Mouse (Mus musculus) c-Kit-positive CD71-positive TER-119-positive erythroid progenitor cells, embryonic 14.5 days (primary cell): ENCODE results near the gene Tomm40.
A peak's percentile ranks its signal among the peaks of the same experiment; 100 is the strongest.

Experiments used
- DNase-seq: peaks from one replicate; pipeline ENCODE4 v3.0.0-alpha.2; 2013; ENCODE audit warnings: low spot score

Gene Tomm40

DNA sequence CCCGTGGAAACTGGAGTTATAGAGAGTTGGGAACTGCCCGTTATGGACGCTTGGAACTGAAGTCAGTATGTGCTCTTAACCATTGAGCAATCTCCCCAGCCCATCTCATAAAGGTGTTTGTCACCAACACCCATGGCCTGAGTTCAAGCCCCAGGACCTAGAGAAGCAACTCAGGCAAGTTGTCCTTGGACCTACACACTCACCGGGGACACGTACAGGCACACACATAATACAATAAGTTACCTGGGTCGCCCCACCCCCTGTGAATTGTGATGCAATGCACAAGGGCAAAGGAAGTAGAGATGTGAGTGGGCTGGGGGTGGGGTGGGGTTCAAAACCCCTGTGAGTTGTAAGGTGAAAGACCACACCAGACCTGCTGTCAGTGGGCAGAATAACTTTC is 28.7 kb downstream of the Tomm40 start:
- no peak for DNase-seq

DNA sequence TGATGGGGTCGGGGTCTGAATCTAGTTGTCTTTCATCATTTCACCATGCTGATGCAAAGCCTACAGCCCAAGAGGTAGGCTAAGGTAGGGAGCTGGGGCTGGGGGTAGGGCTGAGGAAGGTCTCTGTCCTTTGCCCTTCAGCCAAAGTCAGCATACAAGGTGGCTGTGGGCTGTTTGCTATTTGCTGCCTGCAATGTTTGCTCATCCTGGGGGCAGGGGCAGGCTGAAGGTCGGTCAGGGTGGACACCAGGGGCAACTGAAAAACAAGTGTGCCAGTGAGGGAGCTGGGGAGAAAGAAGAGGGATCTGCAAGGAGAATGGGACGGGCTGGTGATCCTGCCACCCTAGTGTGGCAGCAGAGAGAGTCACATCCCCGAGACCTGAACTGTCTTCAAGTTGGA is 29.9 kb downstream of the Tomm40 start:
- no peak for DNase-seq

DNA sequence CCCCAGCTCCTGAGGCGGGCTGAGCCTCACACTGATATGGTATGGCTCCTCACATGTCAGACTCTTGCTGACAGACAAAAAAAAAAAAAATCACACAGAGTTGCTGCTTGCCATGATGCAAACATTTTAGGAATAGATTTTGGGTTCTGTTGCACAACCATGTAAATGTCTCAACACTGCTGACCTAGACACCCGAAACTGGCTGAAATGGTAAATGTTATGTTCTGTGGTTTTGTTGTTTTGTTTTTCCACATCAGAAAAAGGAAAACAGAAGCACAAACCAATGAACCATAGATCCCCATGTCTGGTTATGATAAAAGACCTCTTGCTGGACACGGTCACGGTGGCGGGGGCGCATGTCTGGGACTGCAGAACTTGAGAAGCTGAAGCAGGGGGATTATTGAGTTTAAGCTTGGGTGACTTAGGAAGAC is 31.5 kb downstream of the Tomm40 start:
- DNase-seq = no peak

DNA sequence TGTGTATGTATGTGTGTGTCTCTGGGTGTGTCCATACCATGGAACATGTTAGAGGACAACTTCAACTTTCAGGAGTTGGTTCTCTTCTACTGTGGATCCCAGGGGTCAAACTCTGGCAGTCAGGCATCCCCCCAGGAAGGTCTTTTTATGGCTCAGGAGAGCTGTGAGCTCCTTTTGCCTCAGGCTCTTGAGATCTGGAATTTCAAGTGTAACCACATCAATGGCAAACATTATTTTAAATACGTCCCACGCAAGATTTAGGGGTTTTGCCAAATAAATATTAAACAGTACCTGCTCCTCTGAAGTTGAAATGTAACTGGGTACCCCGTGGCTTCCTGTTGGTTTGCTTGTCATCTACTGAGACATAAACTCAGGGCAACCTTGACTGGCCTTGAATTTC is 32.3 kb downstream of the Tomm40 start:
- no peak for DNase-seq

DNA sequence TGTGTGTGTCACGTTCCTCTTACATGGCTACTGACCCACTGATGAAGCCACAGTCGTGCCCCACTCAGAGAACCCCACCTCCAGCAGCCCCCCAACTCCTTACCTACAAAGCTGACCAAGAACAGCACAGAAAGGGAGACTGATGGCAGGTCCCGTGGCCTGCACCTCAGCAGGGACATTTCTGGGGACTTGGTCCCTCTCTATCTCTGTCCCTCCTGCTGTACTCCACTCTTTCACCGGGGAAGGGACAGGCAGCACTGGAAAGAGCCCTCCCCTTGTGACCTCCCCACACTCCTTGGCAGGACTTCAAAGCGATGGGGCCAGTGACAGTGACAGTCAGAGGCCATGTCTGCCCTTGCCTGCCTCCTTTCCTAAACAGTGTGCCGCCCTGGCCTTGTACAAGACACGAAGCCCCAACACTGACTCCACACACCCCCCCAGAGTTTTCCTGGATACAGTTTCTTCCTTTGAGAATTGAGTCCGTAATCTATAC is 34.0 kb downstream of the Tomm40 start, which contains the start of the genes Gm44805 and Apoc4:
Gene Gm44805, minus strand, starts transcription at position 222 of the 493 bp plus-strand sequence.
Gene Apoc4, minus strand, starts transcription at position 278 of the 493 bp plus-strand sequence.
- no peak for DNase-seq

DNA sequence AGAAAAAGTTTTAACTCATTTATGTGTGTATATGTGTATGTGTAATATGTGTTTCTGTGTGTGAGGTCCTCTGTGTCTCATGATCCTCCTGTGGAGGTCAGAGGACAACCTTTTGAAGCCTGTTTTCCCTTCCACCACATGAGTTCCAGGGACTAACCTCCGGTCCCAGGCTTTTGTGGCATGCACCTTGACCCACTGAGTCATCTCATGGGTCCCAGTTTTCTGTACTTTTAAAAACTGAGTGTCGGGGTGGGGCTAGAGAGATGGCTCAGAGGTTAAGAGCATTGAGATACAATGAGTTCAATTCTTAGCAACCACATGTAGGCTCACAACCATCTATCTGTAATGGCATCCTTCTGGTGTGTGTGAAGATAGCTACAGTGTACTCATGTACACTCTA is 34.5 kb downstream of the Tomm40 start:
- no peak for DNase-seq

DNA sequence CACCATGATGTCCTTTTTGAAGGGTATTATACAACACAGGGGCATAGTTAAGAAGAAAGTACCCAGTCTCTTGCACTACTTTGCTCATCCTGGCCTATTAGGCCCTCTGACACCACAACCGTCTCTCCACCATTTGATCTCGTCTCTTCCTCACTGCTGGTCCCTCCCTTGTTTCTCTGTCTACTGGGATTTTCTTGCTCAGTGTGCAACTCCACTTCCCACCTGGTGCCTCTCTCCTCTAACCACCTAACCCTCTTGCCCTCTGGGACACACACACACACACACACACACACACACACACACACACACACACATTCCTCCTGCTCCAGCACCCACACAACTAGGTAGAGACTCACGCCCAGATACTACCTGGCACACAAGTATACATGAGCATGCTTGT is 36.3 kb downstream of the Tomm40 start:
- no peak for DNase-seq

DNA sequence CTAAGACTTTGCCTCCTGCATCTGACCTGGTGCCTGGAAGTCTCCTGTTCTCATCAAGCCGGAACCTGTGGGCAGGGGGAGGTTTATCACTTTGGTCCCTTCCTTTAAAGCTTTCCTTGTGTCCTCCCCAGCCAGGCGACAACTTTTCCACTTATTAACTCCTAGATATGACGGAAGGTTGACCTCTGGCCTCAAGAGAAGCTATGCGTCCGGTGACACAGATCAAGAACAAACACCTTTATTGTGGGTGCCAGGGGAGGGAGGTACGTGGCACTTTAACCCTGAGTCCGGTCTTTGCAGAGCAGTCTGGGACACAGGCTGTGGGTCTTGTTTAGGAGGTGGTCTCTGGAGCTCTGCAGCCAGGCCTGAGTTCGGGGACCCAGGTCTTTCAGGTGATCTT is 37.4 kb downstream of the Tomm40 start, which contains the start of gene Apoc2:
Gene Apoc2, minus strand, starts transcription at position 70 of the 400 bp plus-strand sequence.
- no peak for DNase-seq

DNA sequence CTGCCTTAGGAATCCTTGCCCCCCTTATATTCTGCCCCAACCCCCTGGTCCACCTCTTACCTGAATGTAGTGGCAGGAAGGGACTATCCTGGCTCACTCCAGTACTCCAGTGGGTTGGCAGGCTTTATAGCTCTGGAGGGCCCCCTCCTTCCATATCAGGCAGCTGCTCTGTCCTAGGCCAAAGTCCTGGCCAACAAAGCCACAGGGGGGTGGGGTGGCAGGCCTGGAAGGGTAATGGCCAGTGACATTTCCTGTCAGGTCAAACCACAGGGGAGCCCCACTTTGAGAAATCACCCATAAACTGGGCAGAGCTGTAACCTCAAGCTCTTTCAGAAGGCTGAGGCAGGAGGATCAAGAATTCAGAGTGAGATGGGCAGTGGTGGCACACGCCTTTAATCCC is 38.6 kb downstream of the Tomm40 start:
- DNase-seq = no peak

DNA sequence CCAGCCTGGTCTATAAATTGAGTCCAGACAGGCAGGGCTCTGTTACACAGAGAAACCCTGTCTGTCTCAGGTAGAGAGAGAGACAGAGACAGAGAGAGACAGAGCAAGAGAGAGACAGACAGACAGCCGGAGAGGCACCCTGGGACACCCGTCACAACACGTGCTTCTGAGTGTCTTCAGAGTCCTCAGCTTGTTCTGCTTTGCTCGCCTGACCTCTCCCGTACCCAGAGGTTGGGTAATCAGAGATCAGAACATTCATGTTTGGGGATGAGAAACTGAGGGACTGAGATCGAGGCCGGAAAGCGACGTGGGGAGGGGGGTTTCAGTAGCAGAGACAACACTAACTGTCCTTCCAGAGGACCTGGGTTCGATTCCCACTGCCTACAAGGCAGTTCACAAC is 39.4 kb downstream of the Tomm40 start:
- DNase-seq = no peak

DNA sequence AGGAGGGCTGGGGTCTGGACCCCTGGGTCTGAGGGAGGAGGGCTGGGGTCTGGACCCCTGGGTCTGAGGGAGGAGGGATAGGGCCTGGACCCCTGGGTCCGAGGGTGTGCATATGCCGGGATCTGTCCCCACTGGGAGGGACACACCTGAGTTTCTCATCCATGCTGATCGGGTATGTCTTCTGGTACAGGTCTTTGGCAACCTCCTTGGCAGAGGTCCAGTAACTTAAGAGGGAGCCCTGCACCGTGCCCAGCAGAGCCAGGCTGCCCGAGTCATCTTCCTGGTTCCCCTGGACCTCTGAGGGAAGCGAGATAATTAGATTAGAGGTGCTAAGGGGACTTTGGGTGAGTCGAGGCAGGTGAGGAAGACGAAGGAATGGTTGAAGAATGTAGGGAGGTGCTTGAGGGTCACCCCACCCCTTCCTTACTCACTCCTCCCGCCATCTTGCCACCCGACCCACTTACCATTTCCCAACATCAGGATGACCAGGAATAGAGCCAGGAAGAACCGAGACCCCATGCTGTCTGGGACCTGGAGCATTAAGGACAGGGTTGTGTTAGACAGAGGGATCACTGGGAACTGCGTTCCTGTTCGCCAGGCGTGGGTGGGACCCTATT is 42.0 kb downstream of the Tomm40 start:
- no peak for DNase-seq

DNA sequence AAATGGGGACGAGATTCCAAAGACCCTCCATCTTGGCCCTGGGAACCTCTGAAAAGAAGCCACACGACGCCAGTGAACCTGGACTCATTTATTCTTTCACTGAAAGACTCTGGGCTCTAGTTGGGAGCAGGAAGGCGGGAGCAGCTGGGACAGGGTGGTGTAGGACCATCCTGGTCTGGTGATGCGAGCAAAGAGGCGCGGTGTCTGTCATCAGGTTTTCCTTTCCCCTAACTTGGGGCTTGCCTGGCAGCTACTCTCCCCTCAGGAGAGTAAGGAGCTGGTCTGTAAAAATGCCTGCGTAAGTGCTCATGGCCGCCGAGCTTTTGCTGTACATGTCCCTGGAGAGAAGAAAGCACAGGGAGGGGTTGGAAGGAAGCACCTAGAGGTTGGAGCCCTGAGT is 43.7 kb downstream of the Tomm40 start:
- DNase-seq = no peak

DNA sequence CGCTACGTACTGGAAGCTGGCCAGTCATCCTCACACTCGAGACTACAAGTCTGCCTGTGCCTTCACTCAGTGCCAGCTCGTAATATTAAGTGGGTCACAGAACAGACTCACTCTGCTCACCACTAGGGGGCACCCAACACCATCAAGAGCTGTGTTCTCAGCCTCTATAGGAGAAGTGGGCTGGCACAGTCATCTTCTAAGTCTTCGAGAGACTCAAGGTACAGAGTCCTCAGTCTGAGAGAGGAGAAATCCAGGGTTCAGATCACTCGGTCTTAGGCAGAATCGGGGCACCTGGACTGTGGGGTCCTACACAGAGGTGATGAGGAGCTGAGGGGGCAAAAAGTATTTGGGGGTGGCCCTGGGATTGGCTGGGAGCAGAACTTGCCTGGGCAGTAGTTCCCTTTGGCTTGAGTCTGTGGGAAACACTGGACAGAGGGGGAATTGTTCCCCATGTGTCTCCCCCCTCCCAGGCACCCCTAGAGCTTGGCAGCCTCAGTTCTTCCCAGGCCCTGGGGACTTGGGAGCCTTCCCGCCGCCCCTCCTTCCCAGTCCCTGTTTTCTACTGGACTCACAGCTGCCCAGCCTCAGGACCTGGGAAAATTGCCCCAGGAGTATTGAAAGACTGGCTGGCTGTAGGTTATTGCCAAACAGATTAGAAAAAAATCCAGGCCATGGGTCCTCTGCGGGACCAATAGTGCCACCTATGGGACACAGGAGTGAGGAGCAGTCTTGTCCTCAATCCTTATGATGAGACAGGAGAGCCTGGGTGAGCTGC is 46.1 kb downstream of the Tomm40 start:
- DNase-seq = peak; percentile 89

DNA sequence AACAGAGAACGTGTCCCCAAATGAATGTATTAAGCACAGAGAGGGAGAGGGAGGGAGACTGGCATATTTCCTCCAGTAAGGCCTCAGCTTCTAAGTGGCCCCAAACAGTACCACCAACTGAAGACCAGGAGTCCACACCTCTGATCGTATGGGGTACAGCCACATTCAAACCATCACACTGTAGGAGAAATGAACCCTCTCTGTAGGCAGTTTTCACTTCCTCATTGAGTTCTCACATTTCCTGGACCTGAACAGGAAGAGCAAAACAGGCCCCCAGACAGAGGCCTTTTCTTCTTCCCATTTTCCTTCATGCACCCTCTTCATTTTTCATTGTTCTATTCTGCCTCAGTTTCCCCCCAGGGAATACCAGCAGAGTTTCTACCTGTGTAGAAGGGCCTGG is 47.8 kb downstream of the Tomm40 start:
- no peak for DNase-seq

DNA sequence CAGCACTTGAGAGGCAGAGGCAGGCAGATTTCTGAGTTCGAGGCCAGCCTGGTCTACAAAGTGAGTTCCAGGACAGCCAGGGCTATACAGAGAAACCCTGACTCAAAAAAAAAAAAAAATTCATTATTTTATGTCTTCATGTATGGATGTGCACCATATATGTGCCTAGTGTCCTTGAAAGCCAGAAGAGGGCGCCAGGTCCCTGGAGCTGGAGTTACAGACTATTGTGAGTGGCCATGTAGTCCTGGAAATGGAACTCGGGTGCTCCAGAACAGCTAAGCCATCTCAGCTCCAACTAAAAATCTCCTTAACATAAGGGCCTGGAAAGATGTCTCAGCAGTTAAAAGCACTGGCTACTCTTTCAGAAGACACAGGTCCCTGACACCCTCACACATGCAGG is 48.5 kb downstream of the Tomm40 start:
- peak; percentile 22 for DNase-seq

DNA sequence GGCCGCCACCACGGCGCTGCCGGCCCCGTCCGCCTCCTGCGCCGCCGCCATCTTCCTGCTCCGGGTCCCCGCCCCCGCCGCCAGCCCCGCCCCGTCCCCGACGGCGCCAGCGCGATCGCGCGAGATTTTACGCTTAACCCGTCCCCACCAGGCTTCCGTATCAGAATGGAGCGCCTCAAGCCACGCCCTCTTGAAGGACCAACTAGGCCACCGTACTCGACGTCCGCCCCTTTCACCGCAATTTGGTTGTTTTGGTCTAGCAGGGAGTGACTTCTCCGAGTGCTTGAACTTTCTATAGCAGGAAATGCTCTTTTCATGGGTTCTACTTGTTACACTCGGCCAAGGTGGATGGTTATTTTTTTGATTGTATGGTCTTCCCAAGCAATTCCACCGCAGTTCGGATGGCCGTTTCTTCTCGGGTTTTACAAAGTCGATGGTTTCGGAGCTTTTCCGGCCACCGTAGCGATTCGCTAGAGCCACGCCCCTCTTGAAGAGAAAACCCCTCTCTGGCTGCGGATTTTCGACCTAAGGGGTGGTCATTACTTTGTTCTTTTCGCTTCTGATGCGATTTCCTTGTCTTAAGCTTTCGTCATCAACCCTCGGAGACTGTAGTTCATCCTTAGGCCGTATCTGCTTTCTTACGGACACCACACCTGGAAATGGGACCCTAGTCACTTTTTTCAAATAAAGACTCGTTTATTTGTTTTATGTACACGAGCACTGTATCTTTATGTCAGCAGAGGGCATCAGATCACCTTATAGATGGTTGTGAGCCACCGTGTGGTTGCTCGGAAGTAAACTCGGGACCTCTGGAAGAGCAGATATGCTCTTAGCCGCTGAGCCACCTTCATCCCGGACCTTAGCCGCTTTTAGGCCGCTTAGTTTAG is 50.0 kb downstream of the Tomm40 start, which contains the start of gene Clptm1:
Gene Clptm1, minus strand, starts transcription at position 79 of the 887 bp plus-strand sequence.
- peak; percentile 98 for DNase-seq

DNA sequence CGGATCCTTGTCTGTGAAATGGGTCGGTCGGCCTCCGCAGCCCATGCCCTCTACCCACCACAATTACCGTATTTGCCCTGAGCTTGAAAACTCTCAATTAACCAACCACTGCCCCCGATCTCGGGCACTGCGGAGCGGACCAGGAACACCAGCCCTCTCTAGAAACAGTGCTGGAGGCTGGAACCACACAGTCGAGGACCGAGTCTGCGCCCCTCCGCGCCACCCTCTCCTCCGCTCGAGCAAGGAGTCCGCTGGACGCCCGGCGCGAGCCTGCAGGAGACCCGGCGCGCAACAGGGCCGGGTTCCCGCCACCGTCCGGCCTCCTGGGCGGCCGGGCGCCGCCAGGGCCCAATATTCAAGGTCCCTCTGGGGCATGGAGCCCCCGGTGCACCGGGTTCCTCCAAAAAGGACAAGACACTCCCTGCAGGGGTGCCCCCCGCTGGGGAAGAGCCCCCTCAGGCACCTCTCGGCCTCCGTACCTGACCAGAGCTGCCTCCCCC is 50.7 kb downstream of the Tomm40 start:
- DNase-seq = no peak

DNA sequence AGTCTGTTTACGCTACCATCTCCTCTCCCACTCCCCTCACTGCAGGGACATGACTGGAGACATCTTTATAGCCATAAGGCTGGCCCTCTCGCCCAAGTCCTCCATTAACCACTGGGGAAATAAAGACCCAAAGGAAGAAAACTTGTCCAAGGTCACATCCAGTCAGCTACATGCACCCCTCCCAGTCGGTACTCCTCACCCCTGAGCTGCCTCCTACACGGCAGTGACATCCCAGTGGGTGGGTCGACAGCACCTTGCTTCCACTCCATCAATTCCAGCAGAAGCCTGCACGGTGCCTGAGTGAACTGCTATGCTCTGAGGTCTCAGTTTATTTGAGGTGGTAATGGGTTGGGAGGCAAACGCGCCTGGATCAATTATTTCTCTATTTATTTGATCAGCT is 51.3 kb downstream of the Tomm40 start:
- DNase-seq = peak; percentile 14

DNA sequence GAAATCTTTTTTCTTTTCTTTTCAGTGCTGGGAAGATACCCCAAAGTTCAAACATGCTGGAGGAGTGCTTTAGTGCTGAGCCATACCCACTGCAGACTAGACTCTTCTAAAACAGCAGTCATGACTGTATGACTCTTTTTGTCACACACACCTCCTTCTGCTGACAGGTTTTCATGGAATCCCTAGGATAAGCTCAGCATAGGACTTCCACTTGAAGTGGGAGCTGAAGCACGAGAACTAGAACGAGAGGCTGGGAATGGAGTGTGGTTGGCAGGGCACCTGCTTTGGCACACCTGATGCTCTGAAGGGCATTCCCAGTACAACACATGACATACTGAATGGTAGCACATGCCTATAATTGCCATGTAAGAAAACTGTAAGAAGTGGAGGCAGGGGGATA is 62.6 kb downstream of the Tomm40 start:
- no peak for DNase-seq
